Mouse (Mus musculus) frontal cortex, postnatal 25 days (tissue): ENCODE results near the gene Atp11a.

Experiments
- DNase-seq, 2 experiments: peaks; one replicate each; pipeline ENCODE4 v3.0.0; 2022; ENCODE audit warnings: low spot score in 2 of 2

Gene Atp11a

GRCm38 (mm10) chr8:12905599-12906321, 148.9 kb downstream of the Atp11a start:
- DNase-seq: no peak

GRCm38 (mm10) chr8:12906597-12906996, 149.8 kb downstream of the Atp11a start:
- no peak for DNase-seq

GRCm38 (mm10) chr8:12907730-12908129, 150.9 kb downstream of the Atp11a start:
- no peak for DNase-seq

GRCm38 (mm10) chr8:12912011-12912410, 155.2 kb downstream of the Atp11a start:
- no peak for DNase-seq

GRCm38 (mm10) chr8:12915187-12916006, 158.6 kb downstream of the Atp11a start:
- peak; percentile 27 to 41 for DNase-seq

GRCm38 (mm10) chr8:12916156-12916900, 159.5 kb downstream of the Atp11a start:
- DNase-seq: no peak

GRCm38 (mm10) chr8:12917029-12917428, 160.2 kb downstream of the Atp11a start:
- DNase-seq: no peak

- no peak for DNase-seq
Observed at GRCm38 (mm10) chr8:12917831-12918230, 161.0 kb downstream of the Atp11a start.
